Mouse (Mus musculus) neural tube, embryonic 13.5 days (tissue): ENCODE data around the gene Lnx2. TPM values are rescaled to one million over a fixed set of nuclear protein-coding genes. Genes with fewer than 3 reads are reported as not detected.
A peak's percentile ranks its signal among the peaks of the same experiment; 100 is the strongest.

Experiments
- ATAC-seq: fragments of 200-750 bp; cut with Nextera tagmentation; 2 replicates; pipeline ENCODE4 v1.8.0; 2017; ENCODE audit warnings: low read depth, mild to moderate bottlenecking, moderate TSS enrichment, moderate library complexity
- H3K27ac ChIP-seq: fragments of 300-500 bp; sonication (generic); replicated peaks from 2 replicates; pipeline ENCODE4 v1.5.1; 2015; ENCODE audit warnings: moderate library complexity, mild to moderate bottlenecking, inconsistent platforms
- H3K27me3 ChIP-seq: fragments of 300-500 bp; sonication (generic); 2 replicates; pipeline ENCODE4 v1.6.1; 2015; ENCODE audit warnings: mild to moderate bottlenecking, inconsistent platforms
- H3K36me3 ChIP-seq: fragments of 300-500 bp; sonication (generic); 2 replicates; pipeline ENCODE4 v1.6.1; 2015; ENCODE audit warnings: mild to moderate bottlenecking, inconsistent platforms
- H3K4me1 ChIP-seq: fragments of 300-500 bp; sonication (generic); replicated peaks from 2 replicates; pipeline ENCODE4 v1.6.1; 2015; ENCODE audit warnings: inconsistent platforms
- H3K4me2 ChIP-seq: fragments of 300-500 bp; sonication (generic); 2 replicates; pipeline ENCODE4 v1.6.1; 2015; ENCODE audit warnings: inconsistent platforms, mild to moderate bottlenecking, moderate library complexity
- H3K4me3 ChIP-seq: fragments of 300-500 bp; sonication (generic); 2 replicates; pipeline ENCODE4 v1.5.1; 2015; ENCODE audit warnings: mild to moderate bottlenecking, inconsistent platforms
- H3K9ac ChIP-seq: fragments of 300-500 bp; sonication (generic); 2 replicates; pipeline ENCODE4 v1.6.1; 2015; ENCODE audit warnings: moderate library complexity, mild to moderate bottlenecking, inconsistent platforms
- H3K9me3 ChIP-seq: fragments of 300-500 bp; sonication (generic); 2 replicates; pipeline ENCODE4 v1.6.1; 2016; ENCODE audit warnings: inconsistent platforms
- WGBS: fragments of 180-500 bp; shearing (Covaris S2); methylation state at CpG from one replicate; pipeline ENCODE4 v1.1.7; 2015; 5-methylcytosine and 5-hydroxymethylcytosine counted together
- polyA plus RNA-seq: library from polyadenylated mRNA; unstranded; fragments of >200 nt; fragmentation: Nextera tagmentation; extraction: Ambion mirVana; gene quantifications from 2 replicates; pipeline ENCODE4 v1.2.1, GENCODE M21; 2015

The Lnx2 gene
- polyA plus RNA-seq, 1 experiment from 2014 or later: 7.4 TPM

DNA sequence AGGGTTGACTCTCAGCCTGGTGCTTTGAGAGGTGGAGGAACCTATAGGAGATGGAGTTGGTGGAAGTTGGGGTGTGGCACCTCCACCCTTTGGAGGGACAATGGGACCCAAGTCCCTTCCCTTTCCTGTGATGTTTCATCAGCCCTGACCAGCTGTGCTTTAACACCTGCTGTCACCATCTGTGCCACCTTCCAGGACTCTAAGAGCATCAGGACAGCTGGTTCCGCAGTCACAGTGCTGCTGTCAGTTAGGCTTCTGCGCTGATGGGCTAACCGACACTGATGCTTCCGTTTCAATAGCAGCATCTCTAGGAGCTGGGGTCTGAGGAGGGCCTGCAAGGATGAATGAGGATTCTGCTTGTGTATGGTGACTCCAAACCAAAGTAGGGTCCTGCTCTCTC is 20.2 kb upstream of the Lnx2 start:
- no peaks in the 10 kb centered on the region for H3K4me1 ChIP-seq
- no peak for ATAC-seq
- 87% methylated on average over 4 of the region's 4 CpGs for WGBS
- H3K27me3 ChIP-seq: no peaks in the 10 kb centered on the region
- H3K9me3 ChIP-seq: no peaks in the 10 kb centered on the region
- no peak overlapping the region for H3K4me3 ChIP-seq
- no peak overlapping the region for H3K27ac ChIP-seq
- no peak overlapping the region for H3K9ac ChIP-seq
- peaks cover 7% of the 10 kb centered on the region; the same call in 1 of the 2 replicates for H3K36me3 ChIP-seq
- no peak overlapping the region for H3K4me2 ChIP-seq

GRCm38 (mm10) chr5:147094296-147094695 is 17.9 kb upstream of the Lnx2 start:
- Histone ChIP-seq H3K27me3 (no peaks in the 10 kb centered on the region), H3K4me3 (no peak overlapping the region), H3K4me1 (no peaks in the 10 kb centered on the region), H3K9me3 (no peaks in the 10 kb centered on the region), H3K9ac (no peak overlapping the region), H3K4me2 (no peak overlapping the region), H3K27ac (no peak overlapping the region), H3K36me3 (peaks cover 7% of the 10 kb centered on the region; the same call in 1 of the 2 replicates)
- 79% methylated on average over 6 of the region's 6 CpGs for WGBS
- no peak for ATAC-seq

- ATAC-seq: no peak
- Histone ChIP-seq H3K27me3 (no peaks in the 10 kb centered on the region), H3K4me1 (no peaks in the 10 kb centered on the region), H3K27ac (no peak overlapping the region), H3K4me3 (no peak overlapping the region), H3K4me2 (no peak overlapping the region), H3K9me3 (no peaks in the 10 kb centered on the region), H3K9ac (no peak overlapping the region), H3K36me3 (peaks cover 13% of the 10 kb centered on the region; the same call in 1 of the 2 replicates)
- 98% methylated on average over 7 of the region's 7 CpGs for WGBS
These were observed 16.1 kb upstream of the Lnx2 start for GRCm38 (mm10) chr5:147092448-147092847.

GRCm38 (mm10) chr5:147090256-147090963 is 14.0 kb upstream of the Lnx2 start:
- Histone ChIP-seq H3K9me3 (no peaks in the 10 kb centered on the region), H3K27me3 (no peaks in the 10 kb centered on the region), H3K4me3 (no peak overlapping the region), H3K9ac (no peak overlapping the region), H3K4me2 (no peak overlapping the region), H3K36me3 (peaks cover 16% of the 10 kb centered on the region; the same call in 1 of the 2 replicates), H3K27ac (no peak overlapping the region), H3K4me1 (0 out of 2 replicates have a peak, but pooled peaks cover under 1% of the 10 kb centered on the region)
- ATAC-seq: no peak
- WGBS: 75% methylated on average over 11 of the region's 11 CpGs

DNA sequence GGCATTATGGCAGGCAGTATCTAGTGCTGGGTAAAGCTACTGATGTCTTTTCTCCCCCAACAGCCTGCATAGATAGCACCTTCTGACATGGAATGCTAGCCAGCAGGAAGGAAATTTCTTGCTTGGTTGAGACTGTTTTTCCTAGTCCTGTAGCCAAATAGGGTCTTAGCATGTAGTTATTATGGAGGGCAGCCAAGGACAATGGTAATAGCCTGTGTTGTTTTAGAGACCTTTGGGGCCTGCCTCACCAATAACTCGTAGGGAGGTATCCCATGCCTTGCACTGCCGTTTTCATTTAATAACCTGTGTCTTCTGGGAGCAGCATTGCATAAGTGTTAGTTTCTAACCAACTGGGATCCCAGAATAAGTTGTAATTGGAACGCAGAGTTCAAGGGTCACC is 13.4 kb upstream of the Lnx2 start:
- Histone ChIP-seq H3K27me3 (no peaks in the 10 kb centered on the region), H3K36me3 (peaks cover 13% of the 10 kb centered on the region; the same call in 1 of the 2 replicates), H3K4me3 (no peak overlapping the region), H3K9ac (no peak overlapping the region), H3K9me3 (no peaks in the 10 kb centered on the region), H3K27ac (no peak overlapping the region), H3K4me2 (no peak overlapping the region), H3K4me1 (0 out of 2 replicates have a peak, but pooled peaks cover 6% of the 10 kb centered on the region)
- ATAC-seq: no peak
- WGBS: 64% methylated on average over 3 of the region's 3 CpGs

DNA sequence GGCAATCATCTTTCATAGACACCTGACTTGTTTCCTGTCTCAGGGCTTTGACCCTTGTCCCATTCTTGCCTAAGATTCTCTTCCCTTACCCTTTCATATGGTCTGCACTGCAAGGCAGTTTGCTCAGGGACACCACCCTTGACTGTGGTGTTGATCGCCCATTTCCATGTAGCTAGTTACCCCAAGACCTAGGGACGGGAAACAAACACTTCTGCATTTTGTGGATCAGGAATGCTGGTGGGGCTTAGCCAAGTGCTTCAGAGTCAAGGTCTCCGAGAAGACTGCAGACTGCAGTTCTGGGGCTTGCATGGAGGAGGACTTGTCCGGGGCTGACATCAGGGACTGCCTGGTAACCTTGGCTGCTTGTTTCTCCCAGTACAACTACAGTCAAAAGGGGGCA is 10.4 kb upstream of the Lnx2 start:
- ATAC-seq: no peak
- Histone ChIP-seq H3K4me1 (peaks cover 12% of the 10 kb centered on the region; the same call in 1 of the 2 replicates), H3K9me3 (no peaks in the 10 kb centered on the region), H3K9ac (no peak overlapping the region), H3K4me3 (no peak overlapping the region), H3K4me2 (no peak overlapping the region), H3K27me3 (no peaks in the 10 kb centered on the region), H3K36me3 (peaks cover 13% of the 10 kb centered on the region; the same call in 1 of the 2 replicates), H3K27ac (no peak overlapping the region)
- WGBS: 91% methylated on average over 4 of the region's 4 CpGs

DNA sequence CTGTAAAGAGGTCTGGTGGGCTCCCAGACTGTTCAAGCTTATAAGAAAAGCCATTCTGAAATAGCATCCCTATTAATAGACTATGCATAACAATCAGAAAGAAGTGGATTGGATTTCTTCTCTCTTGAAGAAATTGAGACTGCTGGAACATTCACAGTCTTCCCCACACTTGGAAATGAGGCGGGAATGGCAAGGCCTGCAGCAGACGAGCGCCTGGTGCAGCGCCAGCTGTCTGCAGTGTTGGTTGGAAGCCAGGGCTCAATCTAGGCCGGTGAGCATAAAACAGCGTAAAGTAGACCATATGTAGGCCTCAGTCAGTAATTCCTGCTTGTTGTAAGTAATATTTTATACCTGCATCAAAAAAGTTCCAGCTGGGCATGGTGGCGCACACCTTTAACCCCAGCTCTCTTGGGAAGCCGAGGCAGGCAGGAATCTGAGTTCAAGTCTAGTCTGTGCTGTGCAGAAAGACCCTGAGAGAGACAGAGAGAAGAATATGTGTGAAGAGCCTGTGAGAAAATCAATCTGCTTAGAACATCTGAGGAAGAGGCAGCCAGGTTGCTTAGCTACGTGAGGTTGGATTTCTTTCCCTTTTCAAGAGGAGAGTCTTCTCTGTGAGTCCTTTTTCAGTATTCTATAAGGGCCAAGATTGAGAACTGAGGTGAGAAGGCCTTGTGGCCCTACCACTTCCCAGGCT is 9.0 kb upstream of the Lnx2 start:
- H3K4me2 ChIP-seq: no peak overlapping the region
- H3K27ac ChIP-seq: no peak overlapping the region
- no peak for ATAC-seq
- 80% methylated on average over 9 of the region's 9 CpGs for WGBS
- H3K4me1 ChIP-seq: peaks cover 19% of the 10 kb centered on the region; the same call in 1 of the 2 replicates
- H3K4me3 ChIP-seq: no peak overlapping the region
- peaks cover 18% of the 10 kb centered on the region; the same call in 1 of the 2 replicates for H3K36me3 ChIP-seq
- no peaks in the 10 kb centered on the region for H3K9me3 ChIP-seq
- no peak overlapping the region for H3K9ac ChIP-seq
- H3K27me3 ChIP-seq: no peaks in the 10 kb centered on the region

DNA sequence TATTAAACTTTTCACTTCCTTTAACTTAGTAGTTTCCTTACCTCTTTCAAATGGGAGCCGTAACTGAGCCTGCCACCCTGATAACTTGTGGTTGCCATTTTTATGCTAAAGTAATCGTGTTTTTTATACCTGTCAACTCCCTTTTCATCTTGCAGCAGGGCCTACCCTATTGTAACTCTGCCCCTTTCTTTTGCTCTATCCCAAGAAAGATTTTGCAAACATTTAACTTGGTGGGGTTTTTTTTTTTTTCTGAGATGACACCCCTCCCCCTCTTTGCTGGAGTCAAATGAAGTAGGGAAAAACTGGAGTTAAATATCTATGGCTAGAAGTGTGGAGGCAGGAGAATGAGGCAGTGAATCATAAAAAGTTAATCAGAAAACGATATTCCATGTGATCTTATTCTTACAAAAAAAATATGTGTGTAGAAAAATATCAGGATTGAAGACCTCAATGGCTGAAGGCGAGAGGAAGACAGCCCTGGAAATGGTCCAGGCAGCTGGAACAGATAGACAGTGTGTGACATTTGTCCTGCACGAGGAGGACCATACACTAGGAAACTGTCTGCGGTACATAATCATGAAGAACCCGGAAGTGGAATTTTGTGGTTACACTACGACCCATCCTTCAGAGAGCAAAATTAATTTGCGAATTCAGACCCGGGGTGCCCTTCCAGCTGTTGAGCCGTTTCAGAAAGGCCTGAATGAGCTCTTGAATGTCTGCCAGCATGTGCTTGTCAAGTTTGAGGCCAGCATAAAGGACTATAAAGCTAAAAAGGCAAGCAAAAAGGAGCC is 1.9 kb upstream of the Lnx2 start:
- 57% methylated on average over 11 of the region's 11 CpGs for WGBS

DNA sequence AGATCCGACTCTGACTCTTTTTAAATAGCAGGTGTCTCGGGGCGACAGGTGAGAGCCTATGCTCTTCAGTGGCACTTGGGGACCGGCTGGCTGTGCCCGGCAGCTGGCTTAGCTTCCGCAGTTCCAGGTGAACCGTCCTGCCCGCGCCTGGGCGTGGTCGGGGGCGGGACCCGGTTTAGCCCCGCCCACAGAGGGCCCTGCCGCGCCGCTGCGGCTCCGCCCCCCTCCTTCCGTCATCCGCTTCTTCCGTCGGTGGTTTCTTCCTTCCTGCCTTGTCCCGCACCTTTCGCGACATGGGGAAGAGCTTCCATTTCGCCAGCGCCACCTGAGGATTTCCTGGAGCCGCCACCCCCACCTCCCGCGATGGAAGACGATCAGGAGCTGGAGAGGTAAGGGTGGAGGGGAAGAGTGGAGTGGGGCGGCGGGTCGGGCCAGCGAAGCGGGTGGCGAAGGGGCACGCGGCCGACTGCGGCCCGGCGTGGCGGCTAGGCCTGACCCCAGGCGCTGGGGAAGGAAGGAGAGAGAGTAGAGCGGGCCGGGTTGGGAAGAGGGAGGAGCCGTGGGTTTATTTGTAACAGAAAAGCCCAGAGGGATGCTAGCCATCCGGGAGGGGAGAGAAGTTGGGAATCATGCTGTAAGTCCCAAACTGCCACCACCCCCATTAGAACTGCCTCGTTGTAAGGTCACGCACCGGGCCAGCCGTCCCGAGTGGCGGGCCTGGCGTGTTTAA is 1.1 kb upstream of the Lnx2 start:
- Histone ChIP-seq H3K9me3 (no peaks in the 10 kb centered on the region), H3K4me2 (peak overlapping the region; percentile 78), H3K36me3 (peaks cover 8% of the 10 kb centered on the region), H3K4me3 (peak overlapping the region; percentile 89), H3K27ac (peak overlapping the region; percentile 90), H3K4me1 (peaks cover 41% of the 10 kb centered on the region), H3K27me3 (peaks cover 3% of the 10 kb centered on the region; the same call in 1 of the 2 replicates), H3K9ac (peak overlapping the region; percentile 79)
- under 1% methylated on average over 53 of the region's 57 CpGs for WGBS
- ATAC-seq: peak; percentile 74

More for the DNA sequence above, 1.9 kb upstream of the Lnx2 start:
- H3K9me3 ChIP-seq: no peaks in the 10 kb centered on the region
- peaks cover 8% of the 10 kb centered on the region for H3K36me3 ChIP-seq
- peak overlapping the region; percentile 78 for H3K4me2 ChIP-seq
- no peak for ATAC-seq
- H3K27ac ChIP-seq: no peak overlapping the region
- H3K9ac ChIP-seq: peak overlapping the region; percentile 79
- peak overlapping the region; percentile 89 for H3K4me3 ChIP-seq
- peaks cover 41% of the 10 kb centered on the region for H3K4me1 ChIP-seq
- peaks cover 3% of the 10 kb centered on the region; the same call in 1 of the 2 replicates for H3K27me3 ChIP-seq

DNA sequence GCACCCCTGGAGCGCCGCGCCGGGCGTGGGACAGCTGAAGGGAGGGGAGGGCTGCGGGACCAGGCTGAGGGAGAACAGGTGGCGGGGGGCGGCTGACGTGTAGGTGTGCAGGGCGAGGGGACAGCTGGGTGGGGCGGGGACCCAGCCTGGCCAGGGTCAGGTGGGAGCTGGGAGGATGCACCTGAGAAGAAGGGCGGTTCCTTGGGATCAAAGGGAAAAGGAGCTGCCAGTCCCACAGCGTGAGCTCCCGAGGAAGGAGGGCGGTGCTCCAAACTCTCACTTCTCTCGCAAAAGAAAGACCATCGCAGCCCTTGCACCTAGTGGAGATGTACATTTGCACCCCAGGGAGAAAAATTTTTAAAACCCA is 396 bp upstream of the Lnx2 start, which contains the start of gene Polr1d:
Gene Polr1d, plus strand, starts transcription at position 252 of the 367 bp plus-strand sequence.
- peaks cover 3% of the 10 kb centered on the region; the same call in 1 of the 2 replicates for H3K27me3 ChIP-seq
- H3K4me2 ChIP-seq: peak within 1 kb of the TSS; percentile 78
- no peak; the same call in 1 of the 2 replicates for ATAC-seq
- H3K36me3 ChIP-seq: peaks cover 8% of the 10 kb centered on the region
- WGBS: 0% methylated on average over 17 of the region's 17 CpGs
- H3K27ac ChIP-seq: peak within 1 kb of the TSS; percentile 90
- H3K4me3 ChIP-seq: peak within 1 kb of the TSS; percentile 89
- H3K9ac ChIP-seq: peak within 1 kb of the TSS; percentile 79
- H3K9me3 ChIP-seq: no peaks in the 10 kb centered on the region
- H3K4me1 ChIP-seq: peaks cover 38% of the 10 kb centered on the region
